Mouse (Mus musculus): ENCODE results near the gene Nckap1. TPM values are rescaled to one million over a fixed set of nuclear protein-coding genes. Genes with fewer than 3 reads are reported as not detected.
"Not testable (repeated sequence)": the region's sequence is repeated elsewhere in the genome, so short reads cannot be mapped to it uniquely, and the experiment has no call there.

Gene Nckap1
- polyA plus RNA-seq, 1 experiment from 2014 or later = 59.5 TPM

- Histone ChIP-seq H3K27me3 (no peaks in the 10 kb centered on the region), H3K27ac (no peak overlapping the region), H3K36me3 (ENCODE audit: poor library complexity, severe bottlenecking) (peaks cover 67% of the 10 kb centered on the region), H3K4me1 (no peaks in the 10 kb centered on the region), H3K4me3 (no peak overlapping the region), H3K9me3 (replicated peaks) (no peaks in the 10 kb centered on the region), H3K4me2 (no peak overlapping the region), H3K9ac (no peak overlapping the region)
- WGBS = 91% methylated on average over 4 of the region's 4 CpGs
- no peak for ATAC-seq
Measured at GRCm38 (mm10) chr2:80549704-80550103, 31.5 kb downstream of the Nckap1 start.

DNA sequence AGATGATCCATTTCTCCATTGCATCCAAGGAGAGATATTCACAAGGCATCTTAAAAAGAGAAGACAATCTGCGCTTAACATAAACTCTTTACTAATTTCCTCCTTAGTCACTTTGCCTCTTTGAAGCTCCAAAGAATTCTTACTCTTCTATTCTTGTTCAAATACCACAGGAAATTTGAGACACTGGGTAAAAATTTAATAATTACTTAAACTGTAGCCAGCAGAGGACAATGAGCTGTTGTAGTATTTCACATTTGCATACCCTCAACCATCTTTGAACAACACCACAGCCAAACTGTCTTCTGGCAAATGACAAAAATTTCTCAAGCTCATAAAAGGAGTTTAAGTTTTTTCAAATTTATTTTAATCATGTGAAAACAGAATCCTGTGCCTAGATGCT lies 33.3 kb downstream of the Nckap1 start:
- Histone ChIP-seq H3K9ac (no peak overlapping the region), H3K4me3 (no peak overlapping the region), H3K27ac (no peak overlapping the region), H3K4me2 (no peak overlapping the region), H3K4me1 (no peaks in the 10 kb centered on the region), H3K36me3 (ENCODE audit: poor library complexity, severe bottlenecking) (peaks cover 76% of the 10 kb centered on the region), H3K27me3 (no peaks in the 10 kb centered on the region), H3K9me3 (replicated peaks) (no peaks in the 10 kb centered on the region)
- WGBS = 100% methylated on average over 1 of the region's 1 CpGs
- no peak for ATAC-seq

DNA sequence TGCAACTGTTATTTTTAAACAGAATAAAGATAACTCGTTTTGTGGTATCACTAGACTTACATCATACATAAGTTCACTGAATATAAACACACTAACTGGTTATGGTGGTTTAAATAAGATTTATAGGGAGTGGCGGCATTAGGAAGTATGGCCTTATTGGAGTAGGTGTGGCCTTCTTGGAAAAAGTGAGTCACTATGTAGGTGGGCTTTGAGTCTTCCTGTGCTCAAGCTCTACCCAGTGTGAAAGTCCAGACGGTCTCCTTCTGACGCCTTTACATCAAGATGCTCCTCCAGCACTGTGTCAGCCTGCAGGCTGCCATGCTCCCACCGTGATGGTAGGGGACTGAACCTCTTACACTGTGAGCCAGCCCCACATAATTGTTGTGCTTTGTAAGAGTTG lies 38.4 kb downstream of the Nckap1 start:
- no peak overlapping the region for H3K27ac ChIP-seq

DNA sequence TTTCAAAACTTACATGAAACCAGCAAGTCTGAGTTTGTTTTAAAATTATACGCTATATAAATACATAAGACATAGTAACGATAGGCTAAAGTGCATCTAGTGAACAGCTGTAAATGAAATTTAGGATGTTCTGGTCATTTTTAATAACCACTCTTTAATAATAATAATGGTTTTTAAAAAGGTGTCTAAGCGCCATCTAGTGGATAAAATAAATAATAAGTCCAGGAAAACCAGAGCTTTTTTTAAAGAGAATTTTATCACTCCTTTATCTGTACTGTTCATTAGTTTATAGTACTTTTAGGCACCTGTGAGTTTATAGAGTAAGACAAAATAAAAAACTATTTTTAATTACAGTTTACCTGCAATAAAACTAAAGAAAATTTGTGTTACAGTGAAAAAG lies 44.0 kb downstream of the Nckap1 start:
- WGBS = 65% methylated on average over 3 of the region's 3 CpGs
- H3K4me2 ChIP-seq = no peak overlapping the region
- ATAC-seq = no peak
- H3K36me3 ChIP-seq (ENCODE audit: poor library complexity, severe bottlenecking) = peaks cover 63% of the 10 kb centered on the region
- H3K27ac ChIP-seq = no peak overlapping the region
- no peak overlapping the region for H3K9ac ChIP-seq
- no peak overlapping the region for H3K4me3 ChIP-seq
- no peaks in the 10 kb centered on the region for H3K27me3 ChIP-seq
- H3K9me3 ChIP-seq (replicated peaks) = no peaks in the 10 kb centered on the region
- no peaks in the 10 kb centered on the region for H3K4me1 ChIP-seq

More for the DNA sequence above, 38.4 kb downstream of the Nckap1 start:
- Histone ChIP-seq H3K4me1 (no peaks in the 10 kb centered on the region), H3K4me2 (no peak overlapping the region), H3K27me3 (no peaks in the 10 kb centered on the region), H3K36me3 (ENCODE audit: poor library complexity, severe bottlenecking) (peaks cover 66% of the 10 kb centered on the region), H3K4me3 (no peak overlapping the region), H3K9me3 (replicated peaks) (no peaks in the 10 kb centered on the region), H3K9ac (no peak overlapping the region)
- ATAC-seq = no peak
- WGBS = 95% methylated on average over 5 of the region's 5 CpGs

GRCm38 (mm10) chr2:80536608-80537007 lies 44.6 kb downstream of the Nckap1 start:
- H3K27ac ChIP-seq = no peak overlapping the region
- H3K4me1 ChIP-seq = no peaks in the 10 kb centered on the region
- H3K36me3 ChIP-seq (ENCODE audit: poor library complexity, severe bottlenecking) = peaks cover 67% of the 10 kb centered on the region
- H3K4me2 ChIP-seq = no peak overlapping the region
- no peaks in the 10 kb centered on the region for H3K27me3 ChIP-seq
- no peak overlapping the region for H3K9ac ChIP-seq
- H3K4me3 ChIP-seq = no peak overlapping the region
- 95% methylated on average over 2 of the region's 2 CpGs for WGBS
- ATAC-seq = no peak
- H3K9me3 ChIP-seq (replicated peaks) = no peaks in the 10 kb centered on the region

DNA sequence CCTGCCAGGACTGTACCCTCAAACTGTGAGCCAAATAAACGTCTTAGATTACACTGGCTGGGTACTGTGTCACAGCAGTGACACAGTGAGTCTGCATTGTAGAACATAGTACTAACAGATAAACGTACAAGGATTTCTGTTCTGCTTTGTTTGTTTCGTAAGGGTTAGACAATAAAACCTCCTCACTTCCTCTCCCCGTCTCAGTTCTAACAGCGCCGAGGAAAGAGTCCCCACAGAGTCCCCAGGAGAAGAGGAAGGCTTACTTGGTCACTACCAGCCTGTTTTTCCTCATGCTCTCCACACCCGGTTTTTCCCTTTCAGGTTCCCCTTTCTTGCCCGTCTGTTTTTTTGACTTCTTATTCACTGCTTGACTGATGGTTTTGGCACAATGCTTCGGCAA lies 56.9 kb downstream of the Nckap1 start:
- no peak for ATAC-seq
- Histone ChIP-seq H3K9me3 (replicated peaks) (no peaks in the 10 kb centered on the region), H3K4me3 (no peak overlapping the region), H3K9ac (no peak overlapping the region), H3K4me2 (no peak overlapping the region), H3K27me3 (no peaks in the 10 kb centered on the region), H3K27ac (no peak overlapping the region), H3K36me3 (ENCODE audit: poor library complexity, severe bottlenecking) (peaks cover 68% of the 10 kb centered on the region), H3K4me1 (no peaks in the 10 kb centered on the region)
- 93% methylated on average over 9 of the region's 9 CpGs for WGBS

DNA sequence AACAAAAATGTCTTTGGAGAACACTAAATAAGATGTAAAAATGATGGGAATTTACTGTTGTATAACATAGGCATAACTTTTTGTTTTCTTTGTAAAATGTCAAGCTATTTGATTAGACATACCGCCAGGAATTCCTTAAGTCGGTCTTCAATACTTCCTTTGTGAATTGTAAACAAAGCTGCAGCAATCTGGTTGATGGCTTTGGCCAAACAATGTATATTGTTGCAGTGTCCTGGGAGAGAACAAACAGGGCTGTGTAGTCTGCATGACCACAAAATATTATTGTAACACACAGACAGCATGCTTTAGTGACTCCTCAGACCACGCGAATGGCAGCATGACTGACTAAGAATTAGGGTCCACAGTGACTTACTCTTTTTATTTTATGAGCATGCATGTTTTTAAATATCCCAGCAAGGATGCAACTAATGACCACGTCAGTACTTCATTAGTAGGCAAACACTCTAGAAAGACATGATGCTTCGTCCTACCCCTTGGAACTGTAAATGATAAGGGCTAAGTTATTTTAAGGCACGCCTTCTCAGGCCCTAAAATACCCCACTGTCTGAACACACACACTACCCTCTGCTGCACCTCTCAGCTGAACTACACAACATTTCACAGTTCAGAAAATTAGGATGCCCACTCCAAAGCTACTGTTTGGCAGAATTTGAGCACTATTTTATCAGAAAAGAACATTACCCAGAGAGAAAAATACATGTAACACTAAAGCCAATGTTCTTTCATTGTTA lies 75.0 kb downstream of the Nckap1 start:
- peaks cover 70% of the 10 kb centered on the region for H3K36me3 ChIP-seq (ENCODE audit: poor library complexity, severe bottlenecking)
- no peak overlapping the region for H3K4me2 ChIP-seq
- H3K9ac ChIP-seq = no peak overlapping the region
- no peaks in the 10 kb centered on the region for H3K4me1 ChIP-seq
- no peak overlapping the region for H3K27ac ChIP-seq
- H3K9me3 ChIP-seq (replicated peaks) = no peaks in the 10 kb centered on the region
- no peaks in the 10 kb centered on the region for H3K27me3 ChIP-seq
- no peak for ATAC-seq
- H3K4me3 ChIP-seq = no peak overlapping the region
- 78% methylated on average over 7 of the region's 7 CpGs for WGBS

DNA sequence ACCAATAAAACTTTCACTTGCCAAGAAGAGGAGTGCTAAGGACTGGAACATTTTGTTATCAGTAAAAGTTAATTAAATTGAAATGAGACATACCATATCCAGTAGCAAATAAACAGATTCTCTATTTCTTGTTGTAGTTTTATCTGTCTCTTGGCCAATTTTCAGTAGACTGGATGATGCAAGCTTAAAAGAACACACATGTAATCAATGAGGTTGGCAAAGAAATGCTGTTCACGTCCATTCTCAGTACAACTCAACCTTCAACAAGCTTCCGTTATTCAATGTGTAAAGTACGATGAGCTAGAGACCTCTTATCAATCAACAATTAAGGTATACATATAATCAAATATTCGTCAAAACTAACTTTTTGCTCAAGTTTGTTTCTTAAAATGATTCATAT lies 79.0 kb downstream of the Nckap1 start:
- no peak for ATAC-seq
- Histone ChIP-seq H3K27me3 (no peaks in the 10 kb centered on the region), H3K4me3 (no peak overlapping the region), H3K9ac (no peak overlapping the region), H3K4me2 (no peak overlapping the region), H3K4me1 (no peaks in the 10 kb centered on the region), H3K27ac (no peak overlapping the region), H3K9me3 (replicated peaks) (no peaks in the 10 kb centered on the region), H3K36me3 (ENCODE audit: poor library complexity, severe bottlenecking) (peaks cover 56% of the 10 kb centered on the region)
- WGBS = 94% methylated on average over 4 of the region's 4 CpGs

DNA sequence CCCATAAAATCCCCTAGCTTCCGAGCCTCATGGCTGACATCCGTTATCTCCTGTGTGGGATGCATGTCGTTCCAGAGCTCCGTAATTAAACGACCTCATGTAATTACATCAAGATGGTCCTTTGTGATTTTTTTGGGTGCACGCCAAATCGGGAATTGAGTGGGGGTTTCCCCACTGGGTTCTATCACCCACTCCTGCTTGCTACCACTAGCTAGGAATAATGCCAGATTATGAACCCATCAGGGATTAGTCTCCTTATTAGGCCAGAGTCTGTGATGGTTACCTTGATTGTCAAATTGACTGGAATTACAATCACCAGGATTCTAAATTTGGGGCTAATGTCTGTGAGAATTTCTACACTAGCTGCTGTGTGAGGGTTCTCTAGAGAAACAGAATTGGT lies 85.9 kb downstream of the Nckap1 start:
- H3K4me1 ChIP-seq; H3K4me2 ChIP-seq; H3K9me3 ChIP-seq (replicated peaks); H3K36me3 ChIP-seq (ENCODE audit: poor library complexity, severe bottlenecking); H3K27me3 ChIP-seq; H3K27ac ChIP-seq; H3K4me3 ChIP-seq; H3K9ac ChIP-seq: not testable (repeated sequence)
- WGBS = 41% methylated on average over 7 of the region's 7 CpGs
- 0 out of 2 replicates have a peak, but pooled peaks have one; percentile 48 for ATAC-seq

DNA sequence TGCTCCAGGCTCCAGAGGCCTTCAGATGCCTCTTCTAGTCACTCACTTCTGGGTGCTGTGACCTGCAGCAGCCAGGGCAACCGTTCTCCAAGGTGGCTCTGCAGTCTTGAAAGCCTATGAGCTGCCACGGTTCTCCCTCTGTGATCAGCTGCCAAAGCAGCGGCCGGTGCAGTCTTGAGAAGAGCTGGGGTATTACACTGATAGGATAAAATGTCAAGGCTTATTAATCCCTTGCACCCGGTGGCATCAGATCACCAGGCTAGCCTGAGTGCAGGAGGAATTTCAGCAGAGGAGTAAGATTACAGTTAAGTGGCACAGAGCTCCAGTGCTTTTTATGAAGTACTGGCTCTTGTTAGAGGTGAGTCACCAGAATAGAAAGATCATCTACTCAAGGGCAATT lies 94.3 kb downstream of the Nckap1 start:
- Histone ChIP-seq H3K9me3 (replicated peaks) (no peaks in the 10 kb centered on the region), H3K9ac (no peak overlapping the region), H3K4me2 (no peak overlapping the region), H3K27me3 (no peaks in the 10 kb centered on the region), H3K4me3 (no peak overlapping the region), H3K4me1 (no peaks in the 10 kb centered on the region), H3K27ac (no peak overlapping the region), H3K36me3 (ENCODE audit: poor library complexity, severe bottlenecking) (no peaks in the 10 kb centered on the region)
- ATAC-seq = no peak
- WGBS = 79% methylated on average over 5 of the region's 5 CpGs

DNA sequence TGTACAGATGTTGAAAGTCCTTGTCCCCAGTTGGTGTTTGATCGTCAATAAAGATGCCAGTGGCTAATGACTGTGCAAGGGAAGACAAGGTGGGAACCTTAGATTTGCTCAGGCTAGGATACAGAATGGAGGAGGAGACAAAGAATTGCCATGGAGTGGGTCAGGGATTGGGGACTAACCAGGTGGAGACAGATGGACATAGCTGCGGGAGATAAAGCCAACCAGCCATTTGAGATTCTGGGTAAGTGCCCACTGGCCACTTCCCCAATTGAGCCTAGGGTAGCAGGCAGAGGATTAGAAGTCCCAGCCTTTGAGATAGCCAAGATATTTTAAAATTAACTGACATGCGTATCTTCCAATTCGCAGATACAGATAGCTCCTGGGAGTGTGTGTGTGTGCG lies 96.2 kb downstream of the Nckap1 start:
- WGBS = 93% methylated on average over 5 of the region's 5 CpGs
- no peaks in the 10 kb centered on the region for H3K36me3 ChIP-seq (ENCODE audit: poor library complexity, severe bottlenecking)

DNA sequence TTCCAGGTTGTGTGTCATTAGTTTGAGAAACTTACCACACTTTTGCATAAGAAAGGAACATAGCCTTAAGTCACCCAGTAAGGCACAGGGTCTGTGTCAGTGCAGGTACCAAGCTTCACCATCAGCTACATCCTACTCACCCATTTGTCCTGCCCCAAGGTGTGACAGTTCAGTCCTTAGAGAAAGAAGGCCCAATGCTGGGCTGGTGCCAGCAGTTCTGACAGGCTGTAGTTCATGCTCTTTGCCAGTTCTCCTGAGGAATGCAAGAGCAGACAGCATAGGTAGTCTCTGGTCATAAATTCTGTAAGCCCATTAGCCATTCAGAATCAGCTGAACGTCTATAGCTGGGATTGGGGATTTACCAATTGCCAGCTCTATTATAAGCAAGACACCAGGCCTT lies 105.3 kb downstream of the Nckap1 start:
- Histone ChIP-seq H3K9me3 (replicated peaks) (no peaks in the 10 kb centered on the region), H3K4me3 (no peak overlapping the region), H3K27ac (no peak overlapping the region), H3K4me2 (no peak overlapping the region), H3K36me3 (ENCODE audit: poor library complexity, severe bottlenecking) (no peaks in the 10 kb centered on the region), H3K27me3 (no peaks in the 10 kb centered on the region), H3K4me1 (no peaks in the 10 kb centered on the region), H3K9ac (no peak overlapping the region)
- ATAC-seq = no peak
- 64% methylated on average over 1 of the region's 1 CpGs for WGBS

More for the DNA sequence above, 96.2 kb downstream of the Nckap1 start:
- ATAC-seq = no peak
- Histone ChIP-seq H3K4me1 (no peaks in the 10 kb centered on the region), H3K9ac (no peak overlapping the region), H3K27ac (no peak overlapping the region), H3K4me3 (no peak overlapping the region), H3K9me3 (replicated peaks) (no peaks in the 10 kb centered on the region), H3K27me3 (no peaks in the 10 kb centered on the region), H3K4me2 (no peak overlapping the region)

DNA sequence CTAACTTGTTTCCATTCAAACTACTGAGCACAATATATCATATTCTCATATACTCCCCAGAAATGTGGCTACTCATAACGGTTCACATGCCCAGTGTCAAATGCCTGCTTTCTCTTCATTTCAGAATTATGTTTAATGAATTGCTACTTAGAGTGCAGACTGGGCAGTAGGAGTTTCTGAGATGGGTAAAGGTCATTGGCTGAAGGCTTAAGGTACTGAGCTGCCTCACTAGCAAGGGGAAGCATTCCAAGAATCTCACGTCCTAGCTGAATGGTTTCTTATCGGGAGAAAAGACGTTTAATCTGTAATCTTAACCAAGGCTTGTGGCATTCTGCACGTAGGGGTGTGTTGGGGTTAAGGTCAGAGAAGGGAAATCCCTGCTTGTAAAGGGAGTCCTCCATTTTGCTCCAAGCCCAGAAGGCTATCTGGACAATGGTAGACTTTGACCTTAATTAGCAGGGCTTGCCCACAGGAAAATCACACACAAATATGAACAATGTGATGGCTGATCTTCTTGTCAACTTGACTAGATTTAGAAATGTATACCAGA lies 106.9 kb downstream of the Nckap1 start:
- no peaks in the 10 kb centered on the region for H3K4me1 ChIP-seq
- no peaks in the 10 kb centered on the region for H3K9me3 ChIP-seq (replicated peaks)
- H3K9ac ChIP-seq = no peak overlapping the region
- no peak overlapping the region for H3K27ac ChIP-seq
- 84% methylated on average over 5 of the region's 5 CpGs for WGBS
- no peak overlapping the region for H3K4me3 ChIP-seq
- no peaks in the 10 kb centered on the region for H3K27me3 ChIP-seq
- no peaks in the 10 kb centered on the region for H3K36me3 ChIP-seq (ENCODE audit: poor library complexity, severe bottlenecking)
- ATAC-seq = no peak
- no peak overlapping the region for H3K4me2 ChIP-seq
